Mouse (Mus musculus) Patski (cell line): ENCODE results near the gene Kcne2. TPM values are rescaled to one million over a fixed set of nuclear protein-coding genes. Genes with fewer than 3 reads are reported as not detected.

Experiments used
- ATAC-seq: fragments of 100-300 bp; one replicate; pipeline ENCODE4 v1.8.0; 2021
- CTCF ChIA-PET: fragments of 350-600 bp; sonication (Branson Sonifier 250); formaldehyde crosslinking; loops from one replicate; lab custom pipeline; 2022; ENCODE audit warnings: inconsistent platforms; lab: Charles Lee
- POLR2A ChIA-PET: fragments of 350-600 bp; sonication (Branson Sonifier 250); formaldehyde crosslinking; loops from one replicate; lab custom pipeline; 2022; ENCODE audit warnings: antibody characterized with exemption, inconsistent platforms; lab: Charles Lee
- DNase-seq: peaks from one replicate; pipeline ENCODE4 v3.0.0-alpha.2; 2011; ENCODE audit warnings: low read depth, low spot score
- H3K27me3 ChIP-seq: fragments of 371-371 bp; one replicate; pipeline ENCODE4 v1.5.1; 2021
- CTCF ChIP-seq: fragments of 100-300 bp; IDR thresholded peaks from one replicate; pipeline ENCODE4 v1.5.1; 2021
- in situ Hi-C: fragments of 300-500 bp; cut with MboI; formaldehyde crosslinking; loops from 3 replicates; pipeline ENCODE4 v1.11.1; 2018; ENCODE audit warnings: low pct_unique_long_range_greater_than_20kb, mixed read lengths
- polyA plus RNA-seq: library from polyadenylated mRNA; unstranded; gene quantifications from one replicate; pipeline ENCODE4 v1.2.3, GENCODE M21; 2021

Kcne2 gene
- polyA plus RNA-seq, 1 experiment from 2014 or later = not detected

DNA sequence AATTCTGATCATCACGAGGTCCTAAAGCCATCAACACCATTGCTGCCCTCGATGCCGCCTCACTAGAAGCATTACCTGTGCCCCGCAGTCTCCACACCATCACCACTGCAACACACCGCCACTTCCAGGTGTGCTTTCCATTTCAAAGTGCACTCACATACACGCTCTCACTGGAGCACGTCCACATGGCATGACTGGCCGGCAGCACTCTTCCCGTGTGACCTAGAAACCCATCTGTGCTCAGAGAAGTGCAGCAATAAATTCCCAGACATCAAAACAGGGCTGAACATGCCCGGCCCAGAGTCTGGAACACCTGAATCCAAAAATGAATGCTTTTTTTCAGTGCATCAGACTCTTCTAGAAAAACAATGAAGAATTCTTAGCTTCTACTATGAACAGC lies 35.7 kb downstream of the Kcne2 start:
- in situ Hi-C loops = loop anchor here (25.0 kb wide), 1 partner anchor 1234 kb away; no protein-coding TSS in a partner anchor
- CTCF ChIA-PET = interaction anchor here (1.0 to 1.5 kb wide), 2 partner anchors 12 to 393 kb away, joined by 3 read pairs; no protein-coding TSS in a partner anchor
- ATAC-seq (no peak), DNase-seq (no peak)
- H3K27me3 ChIP-seq = peaks cover 6% of the 10 kb centered on the region
- no peak for TF ChIP-seq CTCF
- POLR2A ChIA-PET = interaction anchor here (0.6 kb wide), 1 partner anchor 62 kb away, joined by 5 read pairs; no protein-coding TSS in a partner anchor

DNA sequence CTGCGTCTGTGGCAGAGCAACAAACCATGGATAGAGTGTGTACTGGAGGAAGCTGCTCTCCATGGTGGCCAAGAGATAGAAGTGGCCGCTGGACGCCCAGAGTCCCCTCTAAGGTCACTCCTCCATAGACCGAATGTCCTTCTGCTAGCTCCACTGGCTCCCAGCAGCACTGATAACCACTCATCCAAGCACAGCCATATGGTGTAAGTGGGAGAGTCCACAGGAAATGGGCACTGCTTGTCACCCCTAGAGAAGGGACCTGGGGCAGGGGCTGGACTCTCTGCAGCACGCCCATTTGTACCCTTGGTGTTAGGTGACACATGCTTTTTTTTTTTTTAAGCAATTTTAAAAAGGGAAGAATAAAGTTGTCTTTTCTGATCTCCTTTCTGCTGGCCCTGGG lies 38.8 kb downstream of the Kcne2 start:
- in situ Hi-C loops = loop anchor here (25.0 kb wide), 1 partner anchor 1231 kb away; no protein-coding TSS in a partner anchor
- ChIA-PET POLR2A (no interaction called here), CTCF (no interaction called here)
- ATAC-seq (no peak), DNase-seq (no peak)
- TF ChIP-seq CTCF = no peak
- peaks cover 6% of the 10 kb centered on the region for H3K27me3 ChIP-seq

DNA sequence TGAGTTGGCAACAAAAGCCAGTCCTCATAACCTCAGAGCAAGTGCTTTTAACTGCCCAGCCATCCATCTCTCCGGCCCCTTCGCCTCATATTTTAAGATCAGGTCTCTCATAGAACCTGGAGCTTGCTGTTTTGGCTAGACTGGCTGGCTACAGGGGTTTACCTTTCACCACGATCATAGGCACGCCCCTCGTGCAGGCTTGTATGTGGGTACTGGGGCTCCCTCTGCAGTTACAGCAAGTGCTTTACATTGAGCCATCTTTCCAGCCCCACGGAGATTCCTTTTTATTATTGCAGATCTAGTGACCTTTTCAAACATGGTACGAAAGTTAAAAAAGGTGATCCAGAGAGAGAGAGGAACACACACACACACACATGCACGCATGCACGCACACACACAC lies 42.4 kb downstream of the Kcne2 start:
- POLR2A ChIA-PET = no interaction called here
- in situ Hi-C loops = loop anchor here (25.0 kb wide), 1 partner anchor 1228 kb away; no protein-coding TSS in a partner anchor
- no peaks in the 10 kb centered on the region for H3K27me3 ChIP-seq
- ATAC-seq = no peak
- no peak for DNase-seq
- no peak for TF ChIP-seq CTCF
- CTCF ChIA-PET = no interaction called here

DNA sequence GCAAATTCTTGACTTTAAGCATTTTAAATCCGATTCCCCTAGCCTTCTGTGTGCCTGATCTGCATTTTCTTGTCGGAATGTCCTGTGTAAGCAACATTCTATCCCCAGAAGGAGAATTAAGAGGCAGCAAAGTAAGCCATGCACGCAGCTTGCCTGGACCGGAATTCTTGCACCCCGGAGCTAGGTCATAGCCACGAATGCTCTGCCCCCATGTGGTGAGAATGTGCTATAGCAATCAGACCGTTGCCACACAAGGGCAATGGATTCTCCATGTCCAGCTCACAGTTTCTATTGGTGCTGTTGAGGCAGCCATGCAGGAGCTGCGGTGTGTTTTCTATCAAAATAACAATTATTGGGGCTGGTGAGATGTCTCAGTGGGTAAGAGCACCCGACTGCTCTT lies 44.1 kb downstream of the Kcne2 start:
- peak; percentile 93 for TF ChIP-seq CTCF
- in situ Hi-C loops = loop anchor here (25.0 kb wide), 1 partner anchor 1226 kb away; no protein-coding TSS in a partner anchor
- CTCF ChIA-PET = interaction anchor here (0.9 to 1.4 kb wide), 9 partner anchors 15 to 163 kb away, joined by 3 to 5 read pairs (median 3); no protein-coding TSS in a partner anchor
- ATAC-seq (peak; percentile 51), DNase-seq (peak; percentile 42)
- no peaks in the 10 kb centered on the region for H3K27me3 ChIP-seq
- POLR2A ChIA-PET = interaction anchor here (0.5 kb wide), 1 partner anchor 48 kb away, joined by 4 read pairs; no protein-coding TSS in a partner anchor

DNA sequence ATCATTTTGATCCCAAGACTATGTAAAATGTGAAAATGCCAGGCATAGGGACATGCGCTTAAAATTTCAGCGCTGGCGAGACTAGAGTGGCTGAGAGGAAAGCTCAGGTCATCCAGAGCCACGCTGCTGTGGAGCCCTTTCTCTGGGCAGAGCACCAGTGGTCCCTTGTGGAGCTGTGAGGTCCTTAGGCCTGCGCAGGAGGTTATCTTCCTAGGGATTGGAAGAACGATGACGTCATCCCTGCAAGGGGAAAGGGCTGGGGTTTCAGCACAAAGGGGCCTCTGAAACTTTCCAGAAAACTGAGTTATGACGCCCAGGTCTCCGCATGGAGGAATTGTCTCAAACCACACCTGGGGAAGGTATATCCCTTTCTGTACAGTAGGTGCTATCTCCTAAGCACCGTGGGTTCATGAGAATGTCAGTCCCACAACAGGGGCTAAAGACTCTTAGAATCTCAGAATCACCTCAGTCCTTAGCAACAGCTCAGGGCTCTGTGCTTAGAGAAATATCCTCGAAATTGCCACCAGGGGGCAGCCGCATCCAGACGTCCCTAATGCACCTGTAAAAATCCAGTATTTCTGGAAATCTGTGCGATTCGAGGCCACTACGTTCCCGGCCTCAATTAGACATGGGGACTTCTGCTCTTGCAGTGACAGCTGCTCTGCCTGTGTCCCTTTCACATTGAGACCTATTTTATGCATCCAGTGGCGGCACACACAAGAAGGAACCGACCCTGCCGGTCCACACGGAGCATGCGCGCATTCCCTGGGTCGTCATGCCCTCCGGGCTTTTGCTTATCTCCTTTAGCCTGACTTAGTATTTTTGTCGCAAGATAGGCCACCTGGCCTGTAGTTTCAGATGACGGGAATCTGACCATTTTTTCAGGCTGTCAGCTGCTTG lies 48.7 kb downstream of the Kcne2 start:
- CTCF ChIA-PET = interaction anchor here (0.9 to 2.2 kb wide), 11 partner anchors 9 to 226 kb away, joined by 3 to 6 read pairs (median 4); no protein-coding TSS in a partner anchor
- in situ Hi-C loops = loop anchor here (25.0 kb wide), 1 partner anchor 1221 kb away; no protein-coding TSS in a partner anchor
- ATAC-seq (peak; percentile 31), DNase-seq (no peak)
- H3K27me3 ChIP-seq = no peaks in the 10 kb centered on the region
- TF ChIP-seq CTCF = peak; percentile 87
- POLR2A ChIA-PET = interaction anchor here (0.6 kb wide), 1 partner anchor 828 kb away, joined by 3 read pairs; no protein-coding TSS in a partner anchor

DNA sequence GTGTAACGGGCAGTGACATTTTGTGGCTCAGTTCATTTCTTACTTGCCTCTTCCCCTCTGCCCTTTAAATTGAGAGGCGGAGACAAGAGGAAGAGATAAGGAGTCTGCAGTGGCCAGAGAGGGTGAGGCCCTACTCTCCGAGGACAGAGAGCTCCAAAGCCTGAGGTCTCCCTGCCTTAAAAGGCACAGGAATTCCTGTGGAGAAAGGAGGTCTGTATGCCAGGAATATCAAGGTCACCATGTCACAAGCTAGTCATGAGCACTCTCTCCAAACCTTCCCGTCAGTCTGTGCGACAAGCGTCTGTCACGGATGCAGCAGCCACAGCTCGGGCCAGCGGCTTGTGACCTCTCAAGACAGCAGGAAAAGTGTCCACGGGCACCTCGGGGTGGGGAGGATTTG lies 53.0 kb downstream of the Kcne2 start:
- CTCF ChIA-PET = interaction anchor here (0.8 kb wide), 1 partner anchor 40 kb away, joined by 3 read pairs; no protein-coding TSS in a partner anchor
- in situ Hi-C loops = loop anchor here (5.0 to 25.0 kb wide), 3 partner anchors 37 to 1217 kb away; no protein-coding TSS in a partner anchor
- POLR2A ChIA-PET = no interaction called here
- ATAC-seq (no peak), DNase-seq (no peak)
- TF ChIP-seq CTCF = no peak
- H3K27me3 ChIP-seq = no peaks in the 10 kb centered on the region

DNA sequence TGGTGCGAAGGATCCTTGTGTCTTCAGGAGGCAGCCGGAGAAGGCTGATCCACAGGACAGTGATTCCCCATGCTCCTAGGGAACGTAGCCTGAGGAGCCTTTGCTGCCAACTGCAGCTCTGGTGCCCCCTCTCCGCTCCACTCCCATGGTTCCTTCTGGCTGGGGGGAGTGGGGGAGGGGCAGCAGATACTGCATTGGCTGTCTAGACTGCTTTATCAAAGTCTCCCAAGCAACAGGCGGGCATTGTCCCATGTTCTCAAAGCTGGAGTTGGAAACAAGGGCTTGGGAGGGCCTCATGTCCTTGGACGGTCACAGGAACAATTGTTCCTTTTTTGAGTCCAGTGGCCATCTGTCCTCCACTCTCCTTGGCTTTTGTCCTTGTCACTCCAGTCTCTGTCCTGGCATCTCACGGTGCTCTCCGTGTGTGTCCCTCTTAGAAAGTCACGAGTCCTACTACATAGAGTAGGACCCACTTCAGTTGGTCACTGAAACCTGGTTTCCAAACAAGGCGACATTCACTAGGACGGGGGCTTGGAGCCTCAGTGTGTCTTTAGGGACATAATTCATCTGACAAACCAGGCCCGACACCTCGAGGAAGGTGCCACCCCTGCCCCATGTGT lies 54.2 kb downstream of the Kcne2 start:
- POLR2A ChIA-PET = no interaction called here
- ATAC-seq (no peak), DNase-seq (no peak)
- in situ Hi-C loops = loop anchor here (5.0 to 25.0 kb wide), 3 partner anchors 36 to 1216 kb away; no protein-coding TSS in a partner anchor
- no peak for TF ChIP-seq CTCF
- no peaks in the 10 kb centered on the region for H3K27me3 ChIP-seq
- CTCF ChIA-PET = no interaction called here

Other genes with a start within 250 kb of the Kcne2 start
- 293 TPM for gene Mrps6, start 234.1 kb upstream of the Kcne2 start, polyA plus RNA-seq
- 0.06 TPM for gene Gm49711, start 234.1 kb upstream of the Kcne2 start, polyA plus RNA-seq
- gene Slc5a3, start 234.1 kb upstream of the Kcne2 start, polyA plus RNA-seq = 50.3 TPM
- 77.4 TPM for gene Smim11, start 8.9 kb downstream of the Kcne2 start, polyA plus RNA-seq
- 0.28 TPM for gene Fam243, start 29.1 kb downstream of the Kcne2 start, polyA plus RNA-seq
- gene Kcne1, start 67.1 kb downstream of the Kcne2 start, polyA plus RNA-seq = not detected
- 119 TPM for gene Rcan1, start 178.5 kb downstream of the Kcne2 start, polyA plus RNA-seq
- gene Clic6, start 193.3 kb downstream of the Kcne2 start, polyA plus RNA-seq = 0.05 TPM